Mouse (Mus musculus) small intestine, adult 2 months (tissue): ENCODE measurements around the gene Alk. TPM values are rescaled to one million over a fixed set of nuclear protein-coding genes. Genes with fewer than 3 reads are reported as not detected.

Experiments used
- H3K27ac ChIP-seq: fragments of 200-500 bp; 2 replicates; pipeline ENCODE4 v1.5.1; 2012; ENCODE audit warnings: low read depth, low read length, control low read depth, inconsistent platforms; ENCODE audit not compliant: insufficient read depth
- H3K27me3 ChIP-seq: fragments of 200-500 bp; 2 replicates; pipeline ENCODE4 v1.6.1; 2012; ENCODE audit warnings: mild to moderate bottlenecking, moderate library complexity, low read length, inconsistent platforms; ENCODE audit not compliant: control insufficient read depth, insufficient read depth
- H3K36me3 ChIP-seq: fragments of 200-500 bp; 2 replicates; pipeline ENCODE4 v1.6.1; 2012; ENCODE audit warnings: mild to moderate bottlenecking, low read length, control low read depth, inconsistent platforms; ENCODE audit not compliant: control insufficient read depth, insufficient read depth
- H3K4me1 ChIP-seq: fragments of 200-500 bp; 2 replicates; pipeline ENCODE4 v1.6.1; 2012; ENCODE audit warnings: low read length, inconsistent platforms, mixed read lengths; ENCODE audit not compliant: control insufficient read depth, insufficient read depth, insufficient read length
- H3K4me3 ChIP-seq: fragments of 200-500 bp; 2 replicates; pipeline ENCODE4 v1.5.1; 2012; ENCODE audit warnings: low read depth, mild to moderate bottlenecking, control low read depth, inconsistent platforms, low read length, moderate library complexity
- CTCF ChIP-seq: fragments of 200-500 bp; IDR thresholded peaks from 2 replicates; pipeline ENCODE4 v1.5.1; 2012; ENCODE audit warnings: low read depth, mild to moderate bottlenecking, control low read depth, inconsistent platforms, low read length, moderate library complexity, mixed read lengths; ENCODE audit not compliant: insufficient replicate concordance, insufficient read length; ENCODE audit errors: extremely low read depth
- POLR2A ChIP-seq: fragments of 200-500 bp; IDR thresholded peaks from 2 replicates; pipeline ENCODE4 v1.6.1; 2012; ENCODE audit warnings: low read depth, mild to moderate bottlenecking, control low read depth, inconsistent platforms, low read length, moderate library complexity
- WGBS: fragments of 180-500 bp; shearing (Covaris S2); methylation state at CpG from one replicate; pipeline ENCODE4 v1.1.7; 2018; 5-methylcytosine and 5-hydroxymethylcytosine counted together
- polyA plus RNA-seq: library from polyadenylated mRNA; depleted of rRNA; stranded (reverse); fragments of >200 nt; gene quantifications from 2 replicates; pipeline ENCODE4 v1.2.3, GENCODE M21; 2012

Gene Alk
- polyA plus RNA-seq, 1 experiment, result 0.09 TPM

- Histone ChIP-seq H3K27ac (no peak overlapping the region), H3K36me3 (no peaks in the 10 kb centered on the region), H3K4me1 (0 out of 2 replicates have a peak, but pooled peaks cover 2% of the 10 kb centered on the region), H3K27me3 (peaks cover 5% of the 10 kb centered on the region; the same call in 1 of the 2 replicates), H3K4me3 (no peak overlapping the region)
- 49% methylated on average over 8 of the region's 8 CpGs for WGBS
- TF ChIP-seq CTCF (no peak), POLR2A (no peak)
Measured at GRCm38 (mm10) chr17:71870232-71870621, 734.2 kb downstream of the Alk start.

DNA sequence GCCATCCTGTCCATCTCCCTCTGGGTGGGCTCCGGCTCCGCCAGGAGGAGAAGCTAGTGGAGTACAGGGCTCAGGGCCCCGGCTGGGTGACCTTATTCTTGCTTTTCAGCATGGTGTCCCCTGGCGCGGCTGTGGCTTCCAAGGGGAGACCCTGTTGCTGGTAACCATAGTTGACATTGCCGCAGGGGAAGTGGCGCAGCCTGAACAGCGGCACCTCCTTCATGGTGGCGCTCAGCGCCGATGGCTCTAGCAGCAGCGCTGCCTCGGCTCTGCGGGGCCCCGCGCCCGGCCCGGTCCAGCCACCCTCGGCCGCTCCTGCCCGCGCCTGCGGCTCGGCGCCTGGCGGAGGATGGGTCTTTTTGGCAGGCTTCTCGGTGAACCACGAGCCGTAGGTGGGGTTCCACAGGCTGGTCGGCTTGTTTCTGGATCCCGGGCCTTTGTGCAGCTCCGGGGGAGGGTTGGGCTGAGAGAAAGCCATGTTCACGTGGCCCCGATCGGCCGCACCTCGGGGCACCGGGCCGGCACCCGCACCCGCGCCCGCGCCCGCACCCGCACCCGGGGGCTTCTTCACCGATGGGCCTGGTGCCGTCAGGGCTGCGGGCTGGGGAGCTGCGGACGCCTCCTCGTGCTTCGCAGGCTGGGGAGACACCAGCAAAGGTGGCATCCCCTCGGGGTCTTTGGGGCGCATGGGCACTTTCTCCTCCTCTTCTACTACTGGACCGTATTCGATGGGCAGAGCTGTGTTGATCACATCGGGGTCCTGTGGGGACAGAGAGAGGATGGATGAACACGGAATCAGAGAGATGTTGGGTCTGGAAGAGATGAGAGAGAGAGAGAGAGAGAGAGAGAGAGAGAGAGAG is 734.8 kb downstream of the Alk start:
- TF ChIP-seq POLR2A, result no peak
- H3K27me3 ChIP-seq, result peaks cover 5% of the 10 kb centered on the region; the same call in 1 of the 2 replicates
- H3K4me1 ChIP-seq, result 0 out of 2 replicates have a peak, but pooled peaks cover 2% of the 10 kb centered on the region
- WGBS, result 10% methylated on average over 60 of the region's 60 CpGs
- H3K4me3 ChIP-seq, result peak overlapping the region; percentile 8; the same call in 1 of the 2 replicates
- H3K27ac ChIP-seq, result no peak overlapping the region
- H3K36me3 ChIP-seq, result no peaks in the 10 kb centered on the region

DNA sequence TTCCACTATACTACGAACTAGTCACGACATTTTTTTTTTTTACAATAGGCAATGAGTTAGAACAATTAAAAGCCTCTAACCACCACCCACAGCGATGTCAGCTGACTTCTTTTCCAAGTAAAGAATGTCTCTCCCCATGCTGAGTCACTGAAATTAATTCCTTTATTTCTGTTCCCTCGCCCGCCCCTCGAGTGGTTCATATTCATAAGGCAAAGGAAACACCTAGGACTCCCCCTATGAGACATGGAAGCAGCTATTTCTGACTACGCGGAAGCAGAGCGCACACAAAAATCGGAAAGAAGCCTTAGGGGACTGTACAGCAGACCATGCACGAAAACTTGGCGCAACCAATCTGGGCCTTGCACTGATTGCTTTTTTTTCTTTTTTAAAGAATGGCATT is 735.6 kb downstream of the Alk start:
- Histone ChIP-seq H3K36me3 (no peaks in the 10 kb centered on the region), H3K27me3 (peaks cover 5% of the 10 kb centered on the region; the same call in 1 of the 2 replicates), H3K4me3 (no peak overlapping the region), H3K4me1 (0 out of 2 replicates have a peak, but pooled peaks cover 2% of the 10 kb centered on the region), H3K27ac (no peak overlapping the region)
- WGBS, result 91% methylated on average over 12 of the region's 12 CpGs
- TF ChIP-seq POLR2A, result no peak
- no peak for TF ChIP-seq CTCF

GRCm38 (mm10) chr17:71867892-71868291 is 736.5 kb downstream of the Alk start:
- H3K27me3 ChIP-seq, result peaks cover 5% of the 10 kb centered on the region; the same call in 1 of the 2 replicates
- H3K36me3 ChIP-seq, result no peaks in the 10 kb centered on the region
- WGBS, result 75% methylated on average over 2 of the region's 2 CpGs
- H3K4me1 ChIP-seq, result 0 out of 2 replicates have a peak, but pooled peaks cover 2% of the 10 kb centered on the region
- no peak for TF ChIP-seq POLR2A
- TF ChIP-seq CTCF, result no peak
- H3K27ac ChIP-seq, result no peak overlapping the region
- H3K4me3 ChIP-seq, result no peak overlapping the region

GRCm38 (mm10) chr17:71865437-71865836 is 739.0 kb downstream of the Alk start:
- H3K27me3 ChIP-seq, result peaks cover 5% of the 10 kb centered on the region; the same call in 1 of the 2 replicates
- H3K4me3 ChIP-seq, result no peak overlapping the region
- 67% methylated on average over 5 of the region's 5 CpGs for WGBS
- TF ChIP-seq CTCF (no peak), POLR2A (no peak)
- no peaks in the 10 kb centered on the region for H3K36me3 ChIP-seq
- H3K4me1 ChIP-seq, result 0 out of 2 replicates have a peak, but pooled peaks cover 2% of the 10 kb centered on the region
- H3K27ac ChIP-seq, result no peak overlapping the region

DNA sequence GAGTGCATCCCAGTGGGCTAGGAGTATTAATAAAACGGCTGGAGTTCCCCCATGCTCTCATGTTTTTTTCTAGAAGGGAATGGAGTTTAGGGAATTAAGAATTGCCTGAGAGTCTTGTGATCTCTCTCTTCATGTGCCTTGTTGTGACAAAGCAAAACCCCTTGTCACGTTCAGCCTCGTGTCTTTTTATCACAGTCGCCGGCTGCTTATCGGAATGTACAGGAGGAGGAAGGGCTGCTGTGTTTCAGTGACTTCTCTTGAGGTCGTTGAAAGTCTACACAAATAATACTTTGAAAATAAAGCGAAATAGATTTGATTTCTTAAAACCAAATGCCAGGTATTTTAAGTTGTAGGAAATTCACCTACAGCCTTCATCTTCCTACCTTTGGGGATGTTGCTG is 740.4 kb downstream of the Alk start:
- no peaks in the 10 kb centered on the region for H3K4me1 ChIP-seq
- no peak overlapping the region for H3K27ac ChIP-seq
- H3K27me3 ChIP-seq, result 0 out of 2 replicates have a peak, but pooled peaks cover 2% of the 10 kb centered on the region
- H3K36me3 ChIP-seq, result no peaks in the 10 kb centered on the region
- no peak overlapping the region for H3K4me3 ChIP-seq
- 81% methylated on average over 8 of the region's 8 CpGs for WGBS
- TF ChIP-seq POLR2A, result no peak
- no peak for TF ChIP-seq CTCF

DNA sequence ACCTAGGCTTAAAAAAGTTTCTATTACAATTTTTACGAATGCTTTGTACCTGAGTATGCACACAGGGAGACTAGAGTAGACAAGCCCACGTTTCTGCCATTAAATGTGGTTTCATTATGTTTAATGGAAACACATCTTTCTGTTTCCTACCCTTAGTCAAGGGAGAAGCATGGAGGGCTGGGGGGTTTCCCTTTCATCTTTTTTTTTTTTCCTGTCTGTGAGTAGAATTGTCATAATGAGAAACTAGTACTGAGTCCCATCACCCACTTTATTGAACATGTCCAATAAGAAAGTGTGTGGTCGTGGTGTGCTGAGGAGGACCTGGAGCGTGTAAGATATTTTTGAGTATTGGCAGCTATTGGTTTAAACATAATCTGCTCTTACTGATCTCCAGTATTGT is 741.5 kb downstream of the Alk start:
- 86% methylated on average over 4 of the region's 4 CpGs for WGBS
- no peak overlapping the region for H3K4me3 ChIP-seq
- H3K36me3 ChIP-seq, result no peaks in the 10 kb centered on the region
- no peak overlapping the region for H3K27ac ChIP-seq
- H3K27me3 ChIP-seq, result no peaks in the 10 kb centered on the region
- TF ChIP-seq CTCF (no peak), POLR2A (no peak)
- H3K4me1 ChIP-seq, result no peaks in the 10 kb centered on the region

DNA sequence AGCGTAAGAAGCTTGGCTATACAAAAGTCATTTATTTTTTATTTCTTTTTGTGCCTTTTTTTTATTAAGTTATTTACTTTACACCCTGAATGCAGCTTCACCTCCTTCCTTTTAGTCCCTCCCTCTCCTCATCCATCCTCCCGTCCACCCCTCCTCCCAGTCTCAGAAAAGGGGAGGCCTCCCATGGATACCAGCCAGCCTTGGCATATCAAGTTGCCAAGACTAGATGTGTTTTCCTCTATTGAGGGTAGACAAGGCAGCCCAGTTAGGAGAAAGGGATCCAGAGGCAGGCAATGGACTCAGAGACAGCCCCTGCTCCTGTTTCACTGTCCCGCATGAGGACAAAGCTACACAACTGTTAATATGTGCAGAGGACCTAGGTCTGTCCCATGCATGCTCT is 742.2 kb downstream of the Alk start:
- Histone ChIP-seq H3K27me3 (no peaks in the 10 kb centered on the region), H3K4me3 (no peak overlapping the region), H3K27ac (no peak overlapping the region), H3K4me1 (no peaks in the 10 kb centered on the region), H3K36me3 (no peaks in the 10 kb centered on the region)
- TF ChIP-seq CTCF, result no peak
- no peak for TF ChIP-seq POLR2A
- WGBS, result 91% methylated on average over 3 of the region's 3 CpGs
